Mouse (Mus musculus) liver, adult 2 months (tissue): ENCODE results near the gene Fam107a. TPM values are rescaled to one million over a fixed set of nuclear protein-coding genes. Genes with fewer than 3 reads are reported as not detected.

Experiments used
- DNase-seq: peaks from one replicate; pipeline ENCODE4 v3.0.0-alpha.2; 2011; ENCODE audit warnings: low read depth, low spot score; ENCODE audit errors: extremely low read depth
- H3K27ac ChIP-seq: fragments of 200-500 bp; replicated peaks from 2 replicates; pipeline ENCODE4 v1.5.1; 2012; ENCODE audit warnings: low read depth, mild to moderate bottlenecking, control low read depth, inconsistent platforms, low read length; ENCODE audit not compliant: insufficient read depth
- H3K27me3 ChIP-seq: fragments of 200-500 bp; 2 replicates; pipeline ENCODE4 v1.6.1; 2012; ENCODE audit warnings: mild to moderate bottlenecking, moderate library complexity, low read length, inconsistent platforms; ENCODE audit not compliant: control insufficient read depth, insufficient read depth
- H3K36me3 ChIP-seq: fragments of 200-500 bp; 2 replicates; pipeline ENCODE4 v1.6.1; 2012; ENCODE audit warnings: low read length, inconsistent platforms; ENCODE audit not compliant: control insufficient read depth, insufficient read depth
- H3K4me1 ChIP-seq: fragments of 200-500 bp; 2 replicates; pipeline ENCODE4 v1.6.1; 2011; ENCODE audit warnings: low read length; ENCODE audit not compliant: control insufficient read depth, insufficient read depth
- H3K4me3 ChIP-seq: fragments of 200-500 bp; 2 replicates; pipeline ENCODE4 v1.5.1; 2011; ENCODE audit warnings: low read depth, mild to moderate bottlenecking, control low read depth, low read length, moderate library complexity; ENCODE audit not compliant: insufficient read depth
- H3K79me2 ChIP-seq: fragments of 200-500 bp; 2 replicates; pipeline ENCODE4 v1.6.1; 2012; ENCODE audit warnings: inconsistent platforms, mild to moderate bottlenecking, low read length, moderate library complexity; ENCODE audit not compliant: control insufficient read depth, insufficient read depth
- H3K9ac ChIP-seq: fragments of 200-500 bp; 2 replicates; pipeline ENCODE4 v1.6.1; 2012; ENCODE audit warnings: low read depth, mild to moderate bottlenecking, control low read depth, inconsistent platforms, low read length
- CTCF ChIP-seq: fragments of 200-500 bp; IDR thresholded peaks from 2 replicates; pipeline ENCODE4 v1.5.1; 2011; ENCODE audit warnings: low read depth, low read length, control low read depth
- POLR2A ChIP-seq: fragments of 200-500 bp; IDR thresholded peaks from 2 replicates; pipeline ENCODE4 v1.6.1; 2011; ENCODE audit warnings: low read length, control low read depth; ENCODE audit not compliant: insufficient read depth; ENCODE audit errors: extremely low read depth
- WGBS: fragments of 180-500 bp; shearing (Covaris S2); methylation state at CpG from one replicate; pipeline ENCODE4 v1.1.7; 2018; 5-methylcytosine and 5-hydroxymethylcytosine counted together
- polyA plus RNA-seq: library from polyadenylated mRNA; depleted of rRNA; stranded (reverse); fragments of >200 nt; gene quantifications from 2 replicates; pipeline ENCODE4 v1.2.3, GENCODE M21; 2012
- total RNA-seq: library from RNA; depleted of rRNA; stranded (reverse); fragments of >200 nt; gene quantifications from 2 replicates; pipeline ENCODE4 v1.2.3, GENCODE M21; 2014

Fam107a gene
- total and polyA plus RNA-seq, 2 experiments = not detected

DNA sequence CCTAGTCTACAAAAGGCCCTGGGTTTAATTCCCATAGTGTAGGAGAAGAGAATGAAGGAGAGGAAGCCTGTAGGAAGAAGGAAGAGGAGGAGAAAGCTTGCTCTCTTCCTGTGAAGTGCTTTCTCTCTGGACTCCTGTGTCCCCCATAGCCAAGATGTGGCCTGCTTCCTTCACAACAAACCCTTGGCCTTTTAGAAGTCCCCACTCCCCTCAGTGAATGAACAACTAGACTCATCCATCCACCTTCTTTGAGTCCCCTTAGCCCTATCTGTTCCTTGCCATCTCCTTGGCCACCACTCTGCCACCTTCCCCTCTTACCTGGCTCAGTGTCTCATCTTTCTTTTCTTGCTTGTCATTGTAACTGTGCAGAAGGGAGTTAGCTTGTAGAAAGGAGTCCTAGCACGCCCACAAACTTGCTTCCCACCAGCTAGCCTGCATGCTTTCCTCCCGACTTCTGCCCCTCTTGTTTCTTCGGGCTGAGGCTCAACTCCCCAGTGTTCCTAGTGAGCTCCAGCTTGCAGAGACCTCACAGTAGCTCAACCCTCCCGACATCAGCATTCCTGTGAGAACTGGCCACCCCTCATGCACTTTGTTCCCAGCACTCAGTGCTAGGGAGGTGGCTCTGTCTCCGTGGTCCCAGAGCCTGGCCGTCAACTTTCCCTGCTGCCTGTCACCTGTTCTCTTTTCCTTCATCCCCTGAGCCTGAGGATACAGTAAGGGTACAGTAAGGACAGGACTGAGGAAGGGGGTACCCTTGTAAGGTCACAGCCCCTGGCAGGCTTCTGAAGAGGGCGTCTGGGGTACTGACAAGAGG lies 60.1 kb downstream of the Fam107a start:
- peak; percentile 42 for DNase-seq
- Histone ChIP-seq H3K4me1 (peaks cover 24% of the 10 kb centered on the region), H3K36me3 (peaks cover 33% of the 10 kb centered on the region), H3K79me2 (peaks cover 11% of the 10 kb centered on the region; the same call in 1 of the 2 replicates), H3K9ac (peak overlapping the region; percentile 82), H3K27me3 (no peaks in the 10 kb centered on the region), H3K27ac (peak overlapping the region; percentile 99), H3K4me3 (peak overlapping the region; percentile 40)
- TF ChIP-seq POLR2A = no peak
- no peak for TF ChIP-seq CTCF
- 13% methylated on average over 7 of the region's 7 CpGs for WGBS

- H3K9ac ChIP-seq = peak overlapping the region; percentile 82
- WGBS = 20% methylated on average over 5 of the region's 5 CpGs
- peaks cover 39% of the 10 kb centered on the region for H3K36me3 ChIP-seq
- TF ChIP-seq CTCF (no peak), POLR2A (no peak)
- peak overlapping the region; percentile 99 for H3K27ac ChIP-seq
- peak; percentile 89 for DNase-seq
- H3K27me3 ChIP-seq = no peaks in the 10 kb centered on the region
- peak overlapping the region; percentile 46 for H3K4me3 ChIP-seq
- peaks cover 11% of the 10 kb centered on the region; the same call in 1 of the 2 replicates for H3K79me2 ChIP-seq
- H3K4me1 ChIP-seq = peaks cover 24% of the 10 kb centered on the region
Measured at GRCm38 (mm10) chr14:8256881-8257280, 60.9 kb downstream of the Fam107a start.

DNA sequence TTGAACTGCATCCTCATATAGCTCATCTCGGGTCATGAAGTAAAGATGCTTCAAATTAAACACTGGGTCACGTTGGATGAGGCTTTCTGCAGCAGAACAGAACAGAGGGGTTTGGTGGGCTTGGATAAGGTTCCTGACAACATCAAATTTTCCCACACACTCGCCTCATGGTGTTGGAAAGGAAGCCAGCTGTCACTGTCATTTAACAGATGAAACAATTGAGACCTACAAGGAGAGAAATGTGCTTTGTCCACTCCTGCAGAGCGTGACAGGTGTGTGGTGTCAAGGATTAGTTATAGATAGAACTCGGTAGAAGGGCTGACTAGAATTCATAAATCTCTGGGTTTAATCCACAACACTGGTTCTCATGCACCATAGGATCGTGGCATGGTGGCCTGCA lies 61.8 kb downstream of the Fam107a start:
- WGBS = 60% methylated on average over 6 of the region's 6 CpGs
- no peaks in the 10 kb centered on the region for H3K27me3 ChIP-seq

GRCm38 (mm10) chr14:8255076-8255729 lies 62.6 kb downstream of the Fam107a start:
- TF ChIP-seq CTCF (peak; percentile 30), POLR2A (no peak)
- 58% methylated on average over 7 of the region's 7 CpGs for WGBS
- Histone ChIP-seq H3K27me3 (no peaks in the 10 kb centered on the region), H3K9ac (peak overlapping the region; percentile 14; the same call in 1 of the 2 replicates), H3K4me3 (no peak overlapping the region), H3K4me1 (peaks cover 19% of the 10 kb centered on the region), H3K36me3 (peaks cover 46% of the 10 kb centered on the region), H3K79me2 (peaks cover 11% of the 10 kb centered on the region; the same call in 1 of the 2 replicates), H3K27ac (peak overlapping the region; percentile 84; the same call in 1 of the 2 replicates)
- peak; percentile 58 for DNase-seq

More for the DNA sequence above, 61.8 kb downstream of the Fam107a start:
- Histone ChIP-seq H3K9ac (peak overlapping the region; percentile 72), H3K4me3 (no peak overlapping the region; the same call in 1 of the 2 replicates), H3K36me3 (peaks cover 43% of the 10 kb centered on the region), H3K4me1 (peaks cover 24% of the 10 kb centered on the region), H3K27ac (peak overlapping the region; percentile 84), H3K79me2 (peaks cover 11% of the 10 kb centered on the region; the same call in 1 of the 2 replicates)
- TF ChIP-seq POLR2A (no peak), CTCF (no peak)
- no peak for DNase-seq

- H3K9ac ChIP-seq = no peak overlapping the region
- peak; percentile 38 for DNase-seq
- no peak overlapping the region for H3K27ac ChIP-seq
- H3K36me3 ChIP-seq = peaks cover 78% of the 10 kb centered on the region
- 82% methylated on average over 8 of the region's 8 CpGs for WGBS
- H3K4me3 ChIP-seq = no peak overlapping the region
- H3K4me1 ChIP-seq = peaks cover 8% of the 10 kb centered on the region
- no peaks in the 10 kb centered on the region for H3K27me3 ChIP-seq
- 0 out of 2 replicates have a peak, but pooled peaks cover 1% of the 10 kb centered on the region for H3K79me2 ChIP-seq
- TF ChIP-seq POLR2A (no peak), CTCF (no peak)
Measured at GRCm38 (mm10) chr14:8251330-8251885, 66.4 kb downstream of the Fam107a start.
